Mouse (Mus musculus) liver, adult 2 months (tissue): ENCODE data around the gene Sfrp5. TPM values are rescaled to one million over a fixed set of nuclear protein-coding genes. Genes with fewer than 3 reads are reported as not detected.

Experiments
- DNase-seq: peaks from one replicate; pipeline ENCODE4 v3.0.0-alpha.2; 2011; ENCODE audit warnings: low read depth, low spot score; ENCODE audit errors: extremely low read depth
- H3K27ac ChIP-seq: fragments of 200-500 bp; replicated peaks from 2 replicates; pipeline ENCODE4 v1.5.1; 2012; ENCODE audit warnings: low read depth, mild to moderate bottlenecking, control low read depth, inconsistent platforms, low read length; ENCODE audit not compliant: insufficient read depth
- H3K27me3 ChIP-seq: fragments of 200-500 bp; 2 replicates; pipeline ENCODE4 v1.6.1; 2012; ENCODE audit warnings: mild to moderate bottlenecking, moderate library complexity, low read length, inconsistent platforms; ENCODE audit not compliant: control insufficient read depth, insufficient read depth
- H3K36me3 ChIP-seq: fragments of 200-500 bp; 2 replicates; pipeline ENCODE4 v1.6.1; 2012; ENCODE audit warnings: low read length, inconsistent platforms; ENCODE audit not compliant: control insufficient read depth, insufficient read depth
- H3K4me1 ChIP-seq: fragments of 200-500 bp; 2 replicates; pipeline ENCODE4 v1.6.1; 2011; ENCODE audit warnings: low read length; ENCODE audit not compliant: control insufficient read depth, insufficient read depth
- H3K4me3 ChIP-seq: fragments of 200-500 bp; 2 replicates; pipeline ENCODE4 v1.5.1; 2011; ENCODE audit warnings: low read depth, mild to moderate bottlenecking, control low read depth, low read length, moderate library complexity; ENCODE audit not compliant: insufficient read depth
- H3K79me2 ChIP-seq: fragments of 200-500 bp; 2 replicates; pipeline ENCODE4 v1.6.1; 2012; ENCODE audit warnings: inconsistent platforms, mild to moderate bottlenecking, low read length, moderate library complexity; ENCODE audit not compliant: control insufficient read depth, insufficient read depth
- H3K9ac ChIP-seq: fragments of 200-500 bp; 2 replicates; pipeline ENCODE4 v1.6.1; 2012; ENCODE audit warnings: low read depth, mild to moderate bottlenecking, control low read depth, inconsistent platforms, low read length
- CTCF ChIP-seq: fragments of 200-500 bp; IDR thresholded peaks from 2 replicates; pipeline ENCODE4 v1.5.1; 2011; ENCODE audit warnings: low read depth, low read length, control low read depth
- POLR2A ChIP-seq: fragments of 200-500 bp; IDR thresholded peaks from 2 replicates; pipeline ENCODE4 v1.6.1; 2011; ENCODE audit warnings: low read length, control low read depth; ENCODE audit not compliant: insufficient read depth; ENCODE audit errors: extremely low read depth
- WGBS: fragments of 180-500 bp; shearing (Covaris S2); methylation state at CpG from one replicate; pipeline ENCODE4 v1.1.7; 2018; 5-methylcytosine and 5-hydroxymethylcytosine counted together
- polyA plus RNA-seq: library from polyadenylated mRNA; depleted of rRNA; stranded (reverse); fragments of >200 nt; gene quantifications from 2 replicates; pipeline ENCODE4 v1.2.3, GENCODE M21; 2012
- total RNA-seq: library from RNA; depleted of rRNA; stranded (reverse); fragments of >200 nt; gene quantifications from 2 replicates; pipeline ENCODE4 v1.2.3, GENCODE M21; 2014

Gene Sfrp5
- total and polyA plus RNA-seq, 2 experiments, result not detected

DNA sequence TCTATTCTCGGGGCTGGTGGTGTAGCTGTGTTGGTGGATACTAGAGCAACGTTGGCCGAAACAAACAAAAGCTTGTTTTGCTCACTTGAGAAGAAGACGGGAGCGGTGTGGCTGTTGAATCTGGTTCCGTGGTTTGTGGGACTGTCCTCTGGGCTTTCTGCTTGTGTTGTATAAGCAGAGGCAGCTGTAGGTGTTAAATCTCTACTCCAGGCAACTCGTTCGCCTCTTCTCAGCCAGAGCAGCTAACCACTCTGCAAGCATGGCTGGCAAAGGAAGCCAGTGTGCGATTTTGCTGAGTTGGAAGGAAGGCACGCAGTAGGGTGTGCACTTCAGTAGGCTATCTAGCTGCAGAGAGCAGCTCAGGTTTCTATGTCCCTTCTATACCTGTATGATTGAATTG, 24.4 kb upstream of the Sfrp5 start:
- H3K4me3 ChIP-seq, result no peak overlapping the region
- TF ChIP-seq CTCF (no peak), POLR2A (no peak)
- 75% methylated on average over 10 of the region's 10 CpGs for WGBS

DNA sequence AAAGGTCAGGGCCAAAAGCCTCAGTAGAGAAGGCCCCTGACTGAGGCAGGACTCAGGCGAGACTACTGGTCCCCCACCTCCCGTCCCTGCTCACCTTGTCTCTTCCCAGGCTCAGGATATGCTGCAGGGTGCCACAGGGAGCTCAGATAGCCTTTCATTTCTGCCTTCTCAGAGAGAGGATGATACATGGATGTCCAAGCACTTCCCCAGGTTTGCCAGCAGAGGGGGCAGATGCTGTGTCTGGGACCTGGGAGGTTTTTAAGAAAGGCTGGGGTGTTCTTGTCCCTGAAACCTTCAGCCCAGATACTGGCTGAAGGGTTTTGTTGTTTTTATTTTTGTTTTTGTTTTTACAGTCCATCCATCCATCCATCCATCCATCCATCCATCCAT, 15.3 kb upstream of the Sfrp5 start:
- no peak overlapping the region for H3K9ac ChIP-seq
- H3K4me3 ChIP-seq, result no peak overlapping the region
- peak; percentile 75 for TF ChIP-seq CTCF
- TF ChIP-seq POLR2A, result no peak
- no peaks in the 10 kb centered on the region for H3K27me3 ChIP-seq
- H3K4me1 ChIP-seq, result no peaks in the 10 kb centered on the region
- DNase-seq, result peak; percentile 27
- no peak overlapping the region for H3K27ac ChIP-seq
- WGBS, result 14% methylated on average over 2 of the region's 2 CpGs
- H3K79me2 ChIP-seq, result no peaks in the 10 kb centered on the region
- no peaks in the 10 kb centered on the region for H3K36me3 ChIP-seq

More for the DNA sequence above, 24.4 kb upstream of the Sfrp5 start:
- no peaks in the 10 kb centered on the region for H3K36me3 ChIP-seq
- no peaks in the 10 kb centered on the region for H3K27me3 ChIP-seq
- no peak overlapping the region for H3K27ac ChIP-seq
- no peaks in the 10 kb centered on the region for H3K4me1 ChIP-seq
- no peak for DNase-seq
- no peak overlapping the region for H3K9ac ChIP-seq
- H3K79me2 ChIP-seq, result no peaks in the 10 kb centered on the region

DNA sequence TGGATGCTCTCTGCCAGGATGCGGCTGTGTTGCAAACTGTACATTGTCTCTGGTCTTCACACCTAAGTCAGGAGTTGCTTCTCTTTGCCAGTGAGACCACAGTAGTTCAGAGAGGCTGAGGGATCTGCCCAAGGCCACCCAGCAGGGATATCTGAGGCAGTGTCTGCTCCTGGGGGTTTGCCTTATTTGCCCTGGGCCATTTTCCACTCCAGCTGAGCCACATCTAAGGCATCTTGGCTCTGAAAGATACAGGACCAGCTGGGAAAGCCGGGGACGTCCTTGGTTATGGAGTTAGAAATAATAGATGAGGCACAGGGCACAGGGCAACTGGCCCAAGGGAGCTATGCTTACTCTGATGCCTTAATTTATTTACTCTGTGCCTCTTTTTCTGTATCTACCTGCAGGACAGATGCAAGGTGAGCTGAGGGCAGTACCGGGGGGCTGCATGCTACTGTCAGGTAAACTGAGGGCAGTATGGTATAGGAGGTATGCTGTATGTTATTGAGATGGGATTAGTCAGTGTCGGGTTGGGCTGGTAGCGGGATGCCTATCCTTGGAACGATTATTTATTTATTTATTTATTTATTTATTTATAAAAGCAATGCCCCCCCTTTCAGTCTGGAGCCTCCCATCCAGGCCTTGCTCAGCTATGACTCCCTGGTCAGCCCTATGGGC, 14.8 kb upstream of the Sfrp5 start:
- Histone ChIP-seq H3K9ac (no peak overlapping the region), H3K4me3 (no peak overlapping the region), H3K36me3 (no peaks in the 10 kb centered on the region), H3K4me1 (no peaks in the 10 kb centered on the region), H3K27ac (no peak overlapping the region), H3K27me3 (no peaks in the 10 kb centered on the region), H3K79me2 (no peaks in the 10 kb centered on the region)
- WGBS, result 62% methylated on average over 7 of the region's 7 CpGs
- no peak for DNase-seq
- TF ChIP-seq POLR2A (no peak), CTCF (no peak)

DNA sequence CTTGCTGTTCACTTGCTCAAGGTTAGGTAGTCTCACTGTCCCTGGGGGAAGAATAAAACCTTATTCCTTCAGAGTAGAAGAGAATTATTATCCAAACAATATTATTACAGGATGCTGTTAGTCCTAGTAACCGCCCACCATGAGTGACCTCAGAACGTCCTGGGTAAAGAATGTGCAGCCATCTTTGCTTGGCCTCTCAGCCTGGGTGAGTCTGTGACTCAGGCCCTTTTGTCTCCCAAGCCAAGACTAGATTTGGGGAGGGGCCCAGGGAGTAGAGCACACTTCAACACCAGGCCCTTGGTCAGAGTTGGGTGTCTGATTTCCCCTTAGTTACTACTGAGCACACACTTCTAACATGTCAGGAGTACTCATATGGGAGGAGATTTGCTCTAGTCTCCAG, 12.5 kb upstream of the Sfrp5 start:
- Histone ChIP-seq H3K27me3 (no peaks in the 10 kb centered on the region), H3K79me2 (no peaks in the 10 kb centered on the region), H3K4me3 (no peak overlapping the region), H3K36me3 (no peaks in the 10 kb centered on the region), H3K9ac (no peak overlapping the region), H3K27ac (no peak overlapping the region), H3K4me1 (no peaks in the 10 kb centered on the region)
- no peak for DNase-seq
- TF ChIP-seq POLR2A (no peak), CTCF (no peak)
- WGBS, result 65% methylated on average over 2 of the region's 2 CpGs

DNA sequence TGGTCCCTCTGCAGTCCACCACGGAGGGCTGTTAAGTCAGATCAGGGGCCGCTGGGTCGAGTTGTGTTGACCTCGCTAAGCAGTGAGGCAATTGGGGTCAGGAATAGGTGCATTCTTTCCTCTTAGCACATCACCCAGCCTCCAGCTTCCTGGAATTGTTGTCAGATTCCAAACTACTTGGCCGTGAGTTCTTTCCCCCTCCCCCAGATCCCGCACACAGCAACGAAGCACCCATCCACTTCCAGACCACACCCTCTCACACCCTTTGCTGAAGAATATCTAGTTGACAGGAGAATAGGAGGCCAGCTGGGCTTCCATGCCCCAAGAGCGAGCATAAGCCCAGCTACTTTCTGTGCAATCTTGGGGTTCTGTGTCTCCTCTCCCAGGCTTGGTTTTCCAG, 9.9 kb upstream of the Sfrp5 start:
- WGBS, result 24% methylated on average over 8 of the region's 8 CpGs
- no peak for DNase-seq
- H3K4me1 ChIP-seq, result no peaks in the 10 kb centered on the region
- TF ChIP-seq CTCF (no peak), POLR2A (no peak)
- H3K4me3 ChIP-seq, result no peak overlapping the region
- H3K79me2 ChIP-seq, result no peaks in the 10 kb centered on the region
- H3K27ac ChIP-seq, result no peak overlapping the region
- no peaks in the 10 kb centered on the region for H3K36me3 ChIP-seq
- no peak overlapping the region for H3K9ac ChIP-seq
- H3K27me3 ChIP-seq, result no peaks in the 10 kb centered on the region

DNA sequence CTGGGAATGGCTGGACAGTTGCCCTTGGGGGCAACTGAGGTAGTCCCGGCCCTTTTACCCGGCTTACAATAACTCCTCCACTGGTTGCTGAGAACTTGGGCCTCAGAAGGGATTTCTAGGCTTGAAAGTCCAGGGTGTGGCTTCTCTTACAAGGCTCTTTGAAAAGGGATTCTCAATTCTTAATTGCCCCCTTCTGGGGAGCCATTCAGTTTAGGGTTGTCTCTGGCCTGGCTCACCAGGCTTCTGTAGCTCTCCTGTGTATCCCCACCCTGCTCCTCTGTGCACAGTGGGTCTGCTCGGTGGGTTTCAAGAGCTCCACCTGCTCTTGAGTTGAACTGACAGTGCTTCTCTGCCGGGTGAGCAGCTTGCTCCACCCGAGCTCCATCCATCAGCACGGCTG, 7.9 kb upstream of the Sfrp5 start:
- H3K4me1 ChIP-seq, result no peaks in the 10 kb centered on the region
- WGBS, result 74% methylated on average over 6 of the region's 6 CpGs
- no peak overlapping the region for H3K9ac ChIP-seq
- H3K27ac ChIP-seq, result no peak overlapping the region
- no peaks in the 10 kb centered on the region for H3K36me3 ChIP-seq
- no peak overlapping the region for H3K4me3 ChIP-seq
- H3K79me2 ChIP-seq, result no peaks in the 10 kb centered on the region
- H3K27me3 ChIP-seq, result no peaks in the 10 kb centered on the region
- no peak for DNase-seq
- no peak for TF ChIP-seq CTCF
- no peak for TF ChIP-seq POLR2A
